Mouse (Mus musculus) thymus, adult 2 months (tissue): ENCODE data around the gene Chst15.

Experiments
- CTCF ChIP-seq: fragments of 200-500 bp; IDR thresholded peaks from 2 replicates; pipeline ENCODE4 v1.5.1; 2012; ENCODE audit warnings: mild to moderate bottlenecking, control low read depth, low read length, moderate library complexity, borderline replicate concordance; ENCODE audit not compliant: control insufficient read depth, poor library complexity, insufficient read depth; ENCODE audit errors: extremely low read depth
- POLR2A ChIP-seq: fragments of 200-500 bp; IDR thresholded peaks from 2 replicates; pipeline ENCODE4 v1.6.1; 2012; ENCODE audit warnings: mild to moderate bottlenecking, low read length, control low read depth, moderate library complexity; ENCODE audit not compliant: control insufficient read depth, poor library complexity, insufficient read depth; ENCODE audit errors: extremely low read depth

- no peak for TF ChIP-seq CTCF
- TF ChIP-seq POLR2A, result no peak
These were observed 58.8 kb downstream of the Chst15 start for GRCm38 (mm10) chr7:132258216-132258615.
